Mouse (Mus musculus) activated CD4-positive, CD25-positive, alpha-beta regulatory T cell, adult 4 months (primary cell): Measurements from ENCODE around the gene Ptgfr. TPM values are rescaled to one million over a fixed set of nuclear protein-coding genes. Genes with fewer than 3 reads are reported as not detected.

Source experiments
- polyA plus RNA-seq, 2 experiments: library from polyadenylated mRNA; unstranded; fragments of 100-300 nt; shearing (Covaris generic); gene quantifications; one replicate each; pipeline ENCODE4 v1.2.1; 2017

Ptgfr gene
- polyA plus RNA-seq, 2 experiments from 2014 or later: not detected

Other genes starting within 250 kb of the Ptgfr start
- 1 to 10 TPM; 5.1 to 8.9 TPM for gene Ifi44, start 87.7 kb downstream of the Ptgfr start, polyA plus RNA-seq
- 1 to 10 TPM in 1 of 2 experiments, not detected in 1; 7.4 TPM for gene Ifi44l, start 74.7 kb downstream of the Ptgfr start, polyA plus RNA-seq